Mouse (Mus musculus): Measurements from ENCODE around the gene Irf6.

DNA sequence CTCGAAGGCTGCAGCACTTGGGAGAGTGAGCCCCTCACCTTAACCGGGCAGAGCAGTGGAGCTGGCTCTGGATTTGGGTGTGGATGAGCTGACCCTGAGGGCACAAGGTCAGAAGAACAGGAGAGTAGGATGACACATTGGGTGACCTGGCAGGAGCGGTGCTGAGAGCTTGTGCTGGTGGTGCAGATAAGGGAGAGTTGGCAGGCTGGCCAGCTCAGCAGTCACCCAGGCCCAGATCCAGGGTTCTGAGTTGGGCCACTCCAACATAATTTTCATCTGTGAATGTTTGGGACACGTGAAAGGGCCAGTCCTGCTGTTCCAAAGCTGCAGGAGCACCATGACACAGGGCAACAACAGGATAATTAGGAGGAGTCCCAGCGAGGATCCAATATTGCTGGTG, 58.5 kb downstream of the Irf6 start:
- TF ChIP-seq POLR2A (IDR thresholded peaks at IDR 0.05; ENCODE audit: low read depth, low read length) (no peak), CTCF (conservative IDR thresholded peaks at IDR 0.05; ENCODE audit: insufficient read depth, insufficient read length, low read depth, low read length) (no peak)

Data from kidney, adult 2 months (tissue).